8 mouse cellular contexts compared by ENCODE assay signal in genomic region chr2:160887859-160888258, GRCm38 (mm10). TPM values are rescaled to one million over a fixed set of nuclear protein-coding genes. Genes with fewer than 3 reads are reported as not detected.
DNase-seq lines count a peak whose midpoint lies in the region; ATAC-seq and TF ChIP-seq lines count a peak whose summit lies in the region.

No protein-coding gene starts in this region.

- H3K4me3 ChIP-seq in thymus, adult 2 months (ENCODE audit: control insufficient read depth, insufficient read depth, low read length), result peak overlapping the region; percentile 37
- H3K4me3 ChIP-seq in embryonic facial prominence, embryonic 11.5 days (ENCODE audit: low read depth, low read length), result peak overlapping the region; percentile 37
- H3K4me3 ChIP-seq in hindbrain, postnatal 0 days (ENCODE audit: low read length), result peak overlapping the region; percentile 40
- peak overlapping the region; percentile 57 for H3K4me3 ChIP-seq in liver, embryonic 12.5 days
- peak overlapping the region; percentile 30 for H3K4me3 ChIP-seq in neural tube, embryonic 12.5 days

- H3K9ac ChIP-seq in embryonic facial prominence, embryonic 11.5 days (replicated peaks; ENCODE audit: low read length), result peak overlapping the region; percentile 29
- peak overlapping the region; percentile 37 for H3K9ac ChIP-seq in hindbrain, postnatal 0 days (replicated peaks; ENCODE audit: low read length)
- peak overlapping the region; percentile 60 for H3K9ac ChIP-seq in liver, embryonic 12.5 days
- peak overlapping the region; percentile 52; the same call in 1 of the 2 replicates for H3K9ac ChIP-seq in neural tube, embryonic 12.5 days

- peak overlapping the region; percentile 80 for H3K4me2 ChIP-seq in embryonic facial prominence, embryonic 11.5 days (ENCODE audit: low read depth, low read length)
- peak overlapping the region; percentile 88 for H3K4me2 ChIP-seq in hindbrain, postnatal 0 days (ENCODE audit: low read depth, low read length)
- H3K4me2 ChIP-seq in liver, embryonic 12.5 days, result peak overlapping the region; percentile 85
- H3K4me2 ChIP-seq in neural tube, embryonic 12.5 days (replicated peaks), result peak overlapping the region; percentile 71

- peaks cover 12% of the 10 kb centered on the region for H3K4me1 ChIP-seq in thymus, adult 2 months (replicated peaks; ENCODE audit: control insufficient read depth, insufficient read depth, low read length)
- no peaks in the 10 kb centered on the region for H3K4me1 ChIP-seq in embryonic facial prominence, embryonic 11.5 days (ENCODE audit: control insufficient read depth, insufficient read depth, low read length)
- H3K4me1 ChIP-seq in hindbrain, postnatal 0 days (ENCODE audit: insufficient read depth, low read length), result peaks cover 6% of the 10 kb centered on the region; the same call in 1 of the 2 replicates
- peaks cover 11% of the 10 kb centered on the region for H3K4me1 ChIP-seq in liver, embryonic 12.5 days
- H3K4me1 ChIP-seq in neural tube, embryonic 12.5 days, result peaks cover 7% of the 10 kb centered on the region

- H3K36me3 ChIP-seq in thymus, adult 2 months (ENCODE audit: control insufficient read depth, insufficient read depth, low read length), result no peaks in the 10 kb centered on the region
- H3K36me3 ChIP-seq in embryonic facial prominence, embryonic 11.5 days (replicated peaks; ENCODE audit: control insufficient read depth, insufficient read depth, low read depth, low read length), result no peaks in the 10 kb centered on the region
- no peaks in the 10 kb centered on the region for H3K36me3 ChIP-seq in hindbrain, postnatal 0 days (ENCODE audit: insufficient read depth, low read length)
- no peaks in the 10 kb centered on the region for H3K36me3 ChIP-seq in liver, embryonic 12.5 days
- no peaks in the 10 kb centered on the region for H3K36me3 ChIP-seq in neural tube, embryonic 12.5 days

- no peaks in the 10 kb centered on the region for H3K27me3 ChIP-seq in thymus, adult 2 months (ENCODE audit: control insufficient read depth, insufficient read depth, low read length)
- peaks cover 3% of the 10 kb centered on the region; the same call in 1 of the 2 replicates for H3K27me3 ChIP-seq in embryonic facial prominence, embryonic 11.5 days (ENCODE audit: control insufficient read depth, insufficient read depth, low read length)
- no peaks in the 10 kb centered on the region for H3K27me3 ChIP-seq in hindbrain, postnatal 0 days (ENCODE audit: insufficient read depth, low read length)
- H3K27me3 ChIP-seq in liver, embryonic 12.5 days (replicated peaks), result peaks cover 20% of the 10 kb centered on the region
- H3K27me3 ChIP-seq in neural tube, embryonic 12.5 days (replicated peaks), result 0 out of 2 replicates have a peak, but pooled peaks cover 9% of the 10 kb centered on the region

- peak; percentile 23 for DNase-seq in thymus, adult 2 months
- no peak for DNase-seq in thymus, postnatal 10 days (ENCODE audit: low spot score in 2 of 2)
- DNase-seq in embryonic facial prominence, embryonic 11.5 days (ENCODE audit: low spot score), result peak; percentile 64
- peak; percentile 40 for DNase-seq in hindbrain, postnatal 0 days (ENCODE audit: low spot score)
- DNase-seq in ovary, adult 18-20 months (ENCODE audit: low spot score), result no peak
- DNase-seq in spleen, postnatal 36 days (ENCODE audit: low spot score in 2 of 2), result no peak

- 2% methylated on average over 26 of the region's 26 CpGs for WGBS in thymus, adult 2 months
- 1% methylated on average over 26 of the region's 26 CpGs for WGBS in embryonic facial prominence, embryonic 11.5 days
- WGBS in hindbrain, postnatal 0 days, result under 1% methylated on average over 26 of the region's 26 CpGs
- 2% methylated on average over 26 of the region's 26 CpGs for WGBS in liver, embryonic 12.5 days (ENCODE audit: insufficient replicate concordance)
- WGBS in neural tube, embryonic 12.5 days, result under 1% methylated on average over 26 of the region's 26 CpGs

- no peak for TF ChIP-seq POLR2A in thymus, adult 2 months (IDR thresholded peaks at IDR 0.05; ENCODE audit: control insufficient read depth, extremely low read depth, insufficient read depth, low read length, poor library complexity)

- TF ChIP-seq CTCF in thymus, adult 2 months (IDR thresholded peaks at IDR 0.05; ENCODE audit: borderline replicate concordance, control insufficient read depth, extremely low read depth, insufficient read depth, low read length, poor library complexity), result 0 out of 2 replicates have a peak, but pooled peaks have one; percentile 17
- TF ChIP-seq CTCF in hindbrain, postnatal 0 days (IDR thresholded peaks at IDR 0.05; ENCODE audit: low read depth), result no peak

- ATAC-seq in embryonic facial prominence, embryonic 11.5 days (replicated peaks; ENCODE audit: insufficient number of reproducible peaks, low FRiP score, low TSS enrichment, low read depth), result peak; percentile 83
- ATAC-seq in hindbrain, postnatal 0 days, result peak; percentile 50
- peak; percentile 80 for ATAC-seq in liver, embryonic 12.5 days
- ATAC-seq in neural tube, embryonic 12.5 days (ENCODE audit: low FRiP score, low read depth), result 0 out of 2 replicates have a peak, but pooled peaks have one; percentile 68

- no peak overlapping the region for H3K27ac ChIP-seq in thymus, adult 2 months (ENCODE audit: control insufficient read depth, insufficient read depth, low read length)
- H3K27ac ChIP-seq in embryonic facial prominence, embryonic 11.5 days (replicated peaks; ENCODE audit: low read depth, low read length), result no peak overlapping the region
- H3K27ac ChIP-seq in hindbrain, postnatal 0 days, result no peak overlapping the region
- no peak overlapping the region; the same call in 1 of the 2 replicates for H3K27ac ChIP-seq in liver, embryonic 12.5 days
- H3K27ac ChIP-seq in neural tube, embryonic 12.5 days, result no peak overlapping the region

- no peaks in the 10 kb centered on the region for H3K9me3 ChIP-seq in embryonic facial prominence, embryonic 11.5 days (replicated peaks; ENCODE audit: control insufficient read depth, low read length)
- no peaks in the 10 kb centered on the region for H3K9me3 ChIP-seq in hindbrain, postnatal 0 days (ENCODE audit: low read length)
- no peaks in the 10 kb centered on the region for H3K9me3 ChIP-seq in liver, embryonic 12.5 days (replicated peaks)
- no peaks in the 10 kb centered on the region for H3K9me3 ChIP-seq in neural tube, embryonic 12.5 days

RNA-seq across cellular contexts. Expression of gene Lpin3, which starts 7.4 kb away (rescaled TPM):
- polyA plus RNA-seq in thymus, adult 2 months (2012; rRNA removed), result 1.8 and 2.5 TPM in 2 replicates
- polyA plus RNA-seq in embryonic facial prominence, embryonic 11.5 days (2014; fragmentation: Nextera tagmentation; extraction: Ambion mirVana), result 0.50 and 0.88 TPM in 2 replicates
- total RNA-seq in hindbrain, postnatal 0 days (2014; rRNA removed), result 1.4 and 1.9 TPM in 2 replicates
- 0.60 and 0.79 TPM in 2 replicates for polyA plus RNA-seq in hindbrain, postnatal 0 days (2015; fragmentation: Nextera tagmentation; extraction: Ambion mirVana)
- polyA plus RNA-seq in liver, embryonic 12.5 days (2016; fragmentation: Nextera tagmentation; extraction: Ambion mirVana), result 0.98 and 1.1 TPM in 2 replicates
- polyA plus RNA-seq in neural tube, embryonic 12.5 days (2016; fragmentation: Nextera tagmentation; extraction: Ambion mirVana), result 0.43 and 0.47 TPM in 2 replicates

RNA-seq across cellular contexts. Expression of gene Zhx3, which starts 15.1 kb away (rescaled TPM):
- polyA plus RNA-seq in thymus, adult 2 months (2012; rRNA removed), result 7.8 and 9.1 TPM in 2 replicates
- polyA plus RNA-seq in embryonic facial prominence, embryonic 11.5 days (2014; fragmentation: Nextera tagmentation; extraction: Ambion mirVana), result 8.0 and 8.1 TPM in 2 replicates
- 42.5 and 53.0 TPM in 2 replicates for total RNA-seq in hindbrain, postnatal 0 days (2014; rRNA removed)
- 17.2 and 18.9 TPM in 2 replicates for polyA plus RNA-seq in hindbrain, postnatal 0 days (2015; fragmentation: Nextera tagmentation; extraction: Ambion mirVana)
- 2.9 and 3.1 TPM in 2 replicates for polyA plus RNA-seq in liver, embryonic 12.5 days (2016; fragmentation: Nextera tagmentation; extraction: Ambion mirVana)
- polyA plus RNA-seq in neural tube, embryonic 12.5 days (2016; fragmentation: Nextera tagmentation; extraction: Ambion mirVana), result 15.2 and 16.2 TPM in 2 replicates

RNA-seq across cellular contexts. Expression of gene Emilin3, which starts 24.3 kb away (rescaled TPM):
- polyA plus RNA-seq in thymus, adult 2 months (2012; rRNA removed), result 0.11 and 0.14 TPM in 2 replicates
- polyA plus RNA-seq in embryonic facial prominence, embryonic 11.5 days (2014; fragmentation: Nextera tagmentation; extraction: Ambion mirVana), result 3.3 and 4.1 TPM in 2 replicates
- total RNA-seq in hindbrain, postnatal 0 days (2014; rRNA removed), result 2.0 and 3.1 TPM in 2 replicates
- 0.39 and 0.54 TPM in 2 replicates for polyA plus RNA-seq in hindbrain, postnatal 0 days (2015; fragmentation: Nextera tagmentation; extraction: Ambion mirVana)
- polyA plus RNA-seq in liver, embryonic 12.5 days (2016; fragmentation: Nextera tagmentation; extraction: Ambion mirVana), result 0.99 and 1.3 TPM in 2 replicates
- polyA plus RNA-seq in neural tube, embryonic 12.5 days (2016; fragmentation: Nextera tagmentation; extraction: Ambion mirVana), result 1.9 and 2.2 TPM in 2 replicates

Comparison
In these comparisons a context has a peak if more than half of its experiments do, and no peak if none do; other contexts are left out.
1. DNase-seq: peak in thymus, adult 2 months (single experiment), embryonic facial prominence, embryonic 11.5 days (single experiment) and hindbrain, postnatal 0 days (single experiment); none in thymus, postnatal 10 days (0 of 2), ovary, adult 18-20 months (single experiment) and spleen, postnatal 36 days (0 of 2).
2. Peak in every context shown above with its lines, with median percentiles within 50 percentile points of each other: H3K4me3 ChIP-seq, ATAC-seq, H3K4me2 ChIP-seq and H3K9ac ChIP-seq.